Mouse (Mus musculus) spleen, adult 12 weeks (tissue): ENCODE measurements around the gene Mettl1.
"Not testable (repeated sequence)": the region's sequence is repeated elsewhere in the genome, so short reads cannot be mapped to it uniquely, and the experiment has no call there.

Experiments used
- DNase-seq: peaks from one replicate; pipeline ENCODE4 v3.0.0; 2022; ENCODE audit warnings: low spot score

Mettl1 gene

GRCm38 (mm10) chr10:127068360-127069038 is 27.3 kb downstream of the Mettl1 start:
- DNase-seq, result no peak

GRCm38 (mm10) chr10:127069281-127070189 is 28.3 kb downstream of the Mettl1 start:
- no peak for DNase-seq

- DNase-seq, result peak; percentile 65
Measured at GRCm38 (mm10) chr10:127070190-127071121, 29.2 kb downstream of the Mettl1 start, which contains the start of gene Tspan31. TSS of gene Tspan31 (minus strand) at chr10:127070264.

- DNase-seq, result no peak
Measured at GRCm38 (mm10) chr10:127071203-127071602, 30.0 kb downstream of the Mettl1 start.

- not testable (repeated sequence) for DNase-seq
Measured at GRCm38 (mm10) chr10:127072270-127072669, 31.1 kb downstream of the Mettl1 start.

GRCm38 (mm10) chr10:127072969-127073368 is 31.8 kb downstream of the Mettl1 start:
- DNase-seq, result not testable (repeated sequence)

GRCm38 (mm10) chr10:127073981-127074380 is 32.8 kb downstream of the Mettl1 start:
- no peak for DNase-seq

- DNase-seq, result peak; percentile 61
Measured at GRCm38 (mm10) chr10:127075080-127075479, 33.9 kb downstream of the Mettl1 start, which contains the start of gene Agap2. TSS of gene Agap2 (plus strand) at chr10:127075284.

GRCm38 (mm10) chr10:127075651-127076050 is 34.4 kb downstream of the Mettl1 start:
- no peak for DNase-seq

GRCm38 (mm10) chr10:127076082-127076481 is 34.9 kb downstream of the Mettl1 start:
- no peak for DNase-seq

- DNase-seq, result no peak
Measured at GRCm38 (mm10) chr10:127077515-127077914, 36.3 kb downstream of the Mettl1 start.

- DNase-seq, result no peak
Measured at GRCm38 (mm10) chr10:127078001-127078676, 36.9 kb downstream of the Mettl1 start.

- DNase-seq, result no peak
Measured at GRCm38 (mm10) chr10:127078677-127079575, 37.7 kb downstream of the Mettl1 start.

GRCm38 (mm10) chr10:127079665-127080391 is 38.6 kb downstream of the Mettl1 start:
- no peak for DNase-seq

- DNase-seq, result no peak
Measured at GRCm38 (mm10) chr10:127080901-127081780, 39.9 kb downstream of the Mettl1 start.

- DNase-seq, result no peak
Measured at GRCm38 (mm10) chr10:127081996-127082620, 40.9 kb downstream of the Mettl1 start.

- DNase-seq, result no peak
Measured at GRCm38 (mm10) chr10:127083292-127083914, 42.2 kb downstream of the Mettl1 start.
